Mouse (Mus musculus): ENCODE measurements at regions not wholly inside any gene's neighbourhood (a gene's known extent, or its start where the extent isn't known, plus 50 kb on each side); places are given as distances from the start of the nearest gene placed in this dataset.

- TF ChIP-seq CTCF (IDR thresholded peaks at IDR 0.05; ENCODE audit: low read depth, low read length) (no peak), POLR2A (IDR thresholded peaks at IDR 0.05; ENCODE audit: insufficient read depth, low read length) (no peak), EP300 (IDR thresholded peaks at IDR 0.05; ENCODE audit: insufficient read depth, low read depth, low read length) (no peak)
Observed at GRCm38 (mm10) chr2:75496606-75497240, 162.3 kb upstream of the Hnrnpa3 start.
